Comparison of ENCODE assay signal across 9 mouse cellular contexts in the genomic region with DNA sequence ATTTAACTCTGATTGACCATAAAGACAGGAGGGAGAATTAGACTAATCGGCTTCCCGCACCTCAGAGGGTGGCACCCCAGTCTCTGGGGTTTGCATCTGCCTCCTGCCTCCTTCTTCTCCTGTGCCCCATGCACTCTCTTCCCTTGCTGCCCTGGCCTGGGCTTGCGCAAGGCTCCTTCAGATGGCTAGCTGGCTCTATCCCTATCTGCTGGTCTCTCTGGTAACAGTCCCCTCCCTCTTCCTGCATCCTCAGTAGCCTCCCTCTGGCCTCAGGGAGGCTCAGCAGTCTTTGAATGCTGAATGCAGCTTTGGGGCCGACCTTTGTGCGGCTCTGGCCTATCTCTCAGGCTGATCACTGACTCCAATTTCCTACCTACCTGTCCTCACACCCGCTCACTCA. TPM values are rescaled to one million over a fixed set of nuclear protein-coding genes. Genes with fewer than 3 reads are reported as not detected.
A peak's percentile ranks its signal among the peaks of the same experiment; 100 is the strongest.
DNase-seq lines count a peak whose midpoint lies in the region; ATAC-seq and TF ChIP-seq lines count a peak whose summit lies in the region.
"Had no signal": no experiment of that assay in that cellular context is flagged by ENCODE, and none has a peak within 500 bp of the region (broad histone marks: within the 10 kb centered on the region; RNA-seq: fewer than 3 reads in every experiment).

No protein-coding gene starts in this region.

- peaks cover 0 to 3% of the 10 kb centered on the region in 2 experiments; a peak in 2 of 4 replicates for H3K36me3 ChIP-seq in MEL (ENCODE audit: control insufficient read depth in 1 of 2, insufficient read depth in 2 of 2, low read length in 2 of 2)
- peaks cover 55% of the 10 kb centered on the region for H3K36me3 ChIP-seq in limb, embryonic 10.5 days

- peaks cover 0 to 4% of the 10 kb centered on the region in 2 experiments; a peak in 1 of 4 replicates for H3K4me1 ChIP-seq in MEL (ENCODE audit: control insufficient read depth in 1 of 2, insufficient read depth in 2 of 2, low read length in 2 of 2)
- peaks cover 10% of the 10 kb centered on the region for H3K4me1 ChIP-seq in limb, embryonic 10.5 days

- H3K27ac ChIP-seq in MEL (ENCODE audit: control insufficient read depth, low read depth, low read length) = no peak overlapping the region
- peak overlapping the region; percentile 31; the same call in 1 of the 2 replicates for H3K27ac ChIP-seq in limb, embryonic 10.5 days
- H3K27ac ChIP-seq: lung, embryonic 15.5 days had no signal

- H3K4me3 ChIP-seq in MEL (ENCODE audit: control insufficient read depth in 1 of 2, insufficient read depth in 1 of 2, low read depth in 2 of 2, low read length in 2 of 2) = no peak overlapping the region
- no peak overlapping the region for H3K4me3 ChIP-seq in limb, embryonic 10.5 days
- H3K4me3 ChIP-seq: lung, embryonic 15.5 days had no signal

- intact Hi-C loops in gastrocnemius, postnatal 14 days (cut with DNase I; ENCODE audit: low total_unique reads) = loop anchor here (10.0 kb wide), 1 partner anchor 292 kb away; no protein-coding TSS in a partner anchor

- no peak for TF ChIP-seq POLR2A in MEL (IDR thresholded peaks at IDR 0.05; ENCODE audit: control insufficient read depth in 1 of 2, insufficient read depth in 1 of 2, low read depth in 1 of 2, low read length in 2 of 2, poor library complexity in 1 of 2)

- H3K9me3 ChIP-seq in MEL (replicated peaks; ENCODE audit: insufficient read depth, low read length) = no peaks in the 10 kb centered on the region
- H3K9me3 ChIP-seq in limb, embryonic 10.5 days (replicated peaks) = no peaks in the 10 kb centered on the region
- H3K9me3 ChIP-seq: lung, embryonic 15.5 days had no signal

- no peak for TF ChIP-seq RAD21 in MEL (IDR thresholded peaks at IDR 0.05; ENCODE audit: low read depth, low read length)

- DNase-seq in 3T3-L1 (ENCODE audit: low read depth, low spot score) = peak; percentile 77
- peak; percentile 24 for DNase-seq in MEL (ENCODE audit: low read depth, low spot score)
- peak; percentile 72 to 79 for DNase-seq in heart, adult 18-20 months
- no peak for DNase-seq in limb, embryonic 10.5 days (ENCODE audit: low spot score)
- DNase-seq in gastrocnemius, postnatal 14 days = no peak
- no peak for DNase-seq in adrenal gland, postnatal 10 days
- DNase-seq in left cerebral cortex, adult 18-20 months (ENCODE audit: low spot score in 2 of 2) = no peak

- no peak for TF ChIP-seq CTCF in MEL (IDR thresholded peaks at IDR 0.05 in 2 of 3, conservative IDR thresholded peaks at IDR 0.05 in 1 of 3; ENCODE audit: control insufficient read depth in 1 of 3, insufficient read depth in 1 of 3, low read depth in 2 of 3, low read length in 3 of 3, poor library complexity in 1 of 3, severe bottlenecking in 1 of 3)

- 61% methylated on average over 6 of the region's 6 CpGs for WGBS in limb, embryonic 10.5 days

- no peak for ATAC-seq in activated CD4-positive, CD25-positive, alpha-beta regulatory T cell, adult 4 months

- H3K9ac ChIP-seq in MEL (ENCODE audit: control insufficient read depth, low read depth, low read length, poor library complexity, severe bottlenecking) = no peak overlapping the region
- H3K9ac ChIP-seq: lung, embryonic 15.5 days had no signal

- TF ChIP-seq EP300 in MEL (IDR thresholded peaks at IDR 0.05; ENCODE audit: low read depth in 1 of 2, low read length in 2 of 2) = no peak

- no peaks in the 10 kb centered on the region for H3K27me3 ChIP-seq in MEL (ENCODE audit: control insufficient read depth in 1 of 2, insufficient read depth in 2 of 2, low read length in 2 of 2)
- H3K27me3 ChIP-seq in limb, embryonic 10.5 days (ENCODE audit: low read depth, poor library complexity, severe bottlenecking) = no peaks in the 10 kb centered on the region
- H3K27me3 ChIP-seq: lung, embryonic 15.5 days had no signal

- no peaks in the 10 kb centered on the region for H3K79me2 ChIP-seq in MEL (ENCODE audit: control insufficient read depth, insufficient read depth, low read length, poor library complexity)

TF ChIP-seq in MEL, 35 proteins besides CTCF, POLR2A, EP300 and RAD21:
- no peak for TF ChIP-seq ZNF384 (IDR thresholded peaks at IDR 0.05; ENCODE audit: low read depth, low read length)
- no peak for TF ChIP-seq POLR2AphosphoS2 (IDR thresholded peaks at IDR 0.05; ENCODE audit: low read length)
- no peak for TF ChIP-seq MYC (IDR thresholded peaks at IDR 0.05; ENCODE audit: low read depth, low read length)
- TF ChIP-seq MEF2A (IDR thresholded peaks at IDR 0.05; ENCODE audit: extremely low read depth, insufficient replicate concordance, low read depth, low read length, poor library complexity, severe bottlenecking) = no peak
- TF ChIP-seq CHD2 (IDR thresholded peaks at IDR 0.05; ENCODE audit: low read length) = no peak
- no peak for TF ChIP-seq MAZ (IDR thresholded peaks at IDR 0.05; ENCODE audit: low read depth, low read length)
TF ChIP-seq in MEL: peak in this region for 0.

RNA-seq across cellular contexts. Expression of gene Tamm41, which starts 30.7 kb away (rescaled TPM):
- total RNA-seq in MEL (2012; rRNA removed) = 63.5 and 80.5 TPM in 2 replicates
- polyA plus RNA-seq in MEL (2012; ENCODE audit: insufficient read depth in 1 of 2, insufficient read length in 2 of 2, low read depth in 1 of 2, low replicate concordance in 2 of 2, missing spikeins in 1 of 2) = 10 to 100 TPM in 1 of 2 experiments, not detected in 1; 87.4 TPM
- total RNA-seq in heart, adult 18-20 months (2021) = 10 to 100 TPM; 11.1 to 11.4 TPM
- polyA plus RNA-seq in limb, embryonic 10.5 days (2016; fragmentation: Nextera tagmentation; extraction: Ambion mirVana) = 104 and 106 TPM in 2 replicates
- 1 to 10 TPM; 8.5 to 8.9 TPM for total RNA-seq in gastrocnemius, postnatal 14 days (2021)
- 10 to 100 TPM; 26.7 to 33.3 TPM for polyA plus RNA-seq in activated CD4-positive, CD25-positive, alpha-beta regulatory T cell, adult 4 months (2017; shearing (Covaris generic))
- 10 to 100 TPM; 28.4 to 30.5 TPM for total RNA-seq in adrenal gland, postnatal 10 days (2021)
- 10 to 100 TPM; 21.0 to 21.4 TPM for total RNA-seq in left cerebral cortex, adult 18-20 months (2021)

RNA-seq across cellular contexts. Expression of gene Vgll4, which starts 37.2 kb away (rescaled TPM):
- total RNA-seq in MEL (2012; rRNA removed) = 17.5 and 18.1 TPM in 2 replicates
- polyA plus RNA-seq in MEL (2012; ENCODE audit: insufficient read depth in 1 of 2, insufficient read length in 2 of 2, low read depth in 1 of 2, low replicate concordance in 2 of 2, missing spikeins in 1 of 2) = 10 to 100 TPM in 1 of 2 experiments, not detected in 1; 21.5 TPM
- total RNA-seq in heart, adult 18-20 months (2021) = 10 to 100 TPM; 20.4 to 22.9 TPM
- 114 and 129 TPM in 2 replicates for polyA plus RNA-seq in limb, embryonic 10.5 days (2016; fragmentation: Nextera tagmentation; extraction: Ambion mirVana)
- total RNA-seq in gastrocnemius, postnatal 14 days (2021) = 10 to 100 TPM; 15.7 to 20.1 TPM
- polyA plus RNA-seq in activated CD4-positive, CD25-positive, alpha-beta regulatory T cell, adult 4 months (2017; shearing (Covaris generic)) = 100 to 1,000 TPM in 1 of 2 experiments, 10 to 100 TPM in 1; 95.8 to 109 TPM
- total RNA-seq in adrenal gland, postnatal 10 days (2021) = 10 to 100 TPM; 82.4 to 93.1 TPM
- total RNA-seq in left cerebral cortex, adult 18-20 months (2021) = 10 to 100 TPM; 55.3 to 62.5 TPM

Comparison
In these comparisons a context has a peak if more than half of its experiments do, and no peak if none do; other contexts are left out.
1. DNase-seq: peak in 3T3-L1 (single experiment), MEL (single experiment) and heart, adult 18-20 months (2 of 2); none in limb, embryonic 10.5 days (single experiment), gastrocnemius, postnatal 14 days (single experiment), adrenal gland, postnatal 10 days (single experiment) and left cerebral cortex, adult 18-20 months (0 of 2).